Mouse (Mus musculus) bone marrow, adult 2 months (tissue): ENCODE measurements around the gene Zbed6.

Experiments
- CTCF ChIP-seq: fragments of 200-500 bp; IDR thresholded peaks from 2 replicates; pipeline ENCODE4 v1.5.1; 2011; ENCODE audit warnings: low read length, control low read depth; ENCODE audit not compliant: control insufficient read depth, insufficient read depth
- POLR2A ChIP-seq: fragments of 200-500 bp; IDR thresholded peaks from 2 replicates; pipeline ENCODE4 v1.6.1; 2011; ENCODE audit warnings: low read depth, mild to moderate bottlenecking, control low read depth, low read length, borderline replicate concordance; ENCODE audit not compliant: control insufficient read depth

GRCm38 (mm10) chr1:133662941-133663340 lies 2.3 kb upstream of the Zbed6 start:
- TF ChIP-seq CTCF (no peak), POLR2A (no peak)
